Mouse (Mus musculus): ENCODE data around the gene Nrap. TPM values are rescaled to one million over a fixed set of nuclear protein-coding genes. Genes with fewer than 3 reads are reported as not detected.

Gene Nrap
- 0.15 and 0.36 TPM in 2 replicates for polyA plus RNA-seq (2012; ENCODE audit: insufficient read depth, insufficient read length, missing spikeins)

DNA sequence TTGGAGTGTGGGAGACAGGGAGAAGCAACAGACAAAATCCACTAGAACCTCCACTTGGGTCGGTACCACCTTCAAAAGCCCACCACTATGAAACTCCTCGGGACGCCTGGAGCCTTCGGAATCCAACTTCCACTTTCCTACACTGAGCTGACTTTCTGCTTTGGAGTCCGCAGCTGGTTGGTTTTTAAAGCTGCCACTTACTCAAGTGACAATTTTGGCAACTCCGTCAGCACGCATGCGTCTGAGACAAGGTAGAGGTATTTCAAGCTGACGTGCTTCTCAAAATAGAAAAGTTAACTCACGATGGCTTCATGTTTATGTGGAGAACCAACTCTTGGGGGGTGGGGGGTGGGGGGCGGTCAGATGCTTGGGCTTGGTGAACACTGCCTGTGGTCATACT is at the start of gene Nrap:
Nrap (minus strand) TSS at position 159 of the 400 bp plus-strand sequence.
- no peak for TF ChIP-seq POLR2A (IDR thresholded peaks at IDR 0.05; ENCODE audit: borderline replicate concordance, low read depth, low read length)
- no peak for TF ChIP-seq CTCF (IDR thresholded peaks at IDR 0.05; ENCODE audit: low read depth, low read length)
- no peak within 1 kb of the TSS for H3K27ac ChIP-seq (ENCODE audit: insufficient read depth, low read depth, low read length)
- H3K4me3 ChIP-seq (ENCODE audit: insufficient read depth, low read length), result no peak within 1 kb of the TSS
- H3K4me1 ChIP-seq (ENCODE audit: control insufficient read depth, insufficient read depth, low read length), result peaks cover 26% of the 10 kb centered on the region

DNA sequence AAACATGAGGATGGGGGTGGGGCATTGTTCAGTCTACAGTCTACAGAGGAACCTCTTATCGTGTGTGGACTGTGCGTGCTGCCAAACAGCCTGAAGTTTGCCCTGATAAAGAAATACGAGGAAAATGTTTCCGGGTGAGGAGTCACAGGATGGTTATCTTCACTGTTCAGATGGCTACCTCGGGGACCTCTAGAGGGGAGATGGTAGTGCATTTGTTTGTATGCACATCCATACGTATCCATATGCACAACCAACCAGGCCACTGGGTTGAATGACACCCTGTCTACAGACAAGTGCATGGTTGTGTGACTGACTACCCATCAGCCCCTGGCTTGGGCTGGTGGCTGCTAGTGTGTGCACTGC is 49.2 kb upstream of the Nrap start:
- TF ChIP-seq POLR2A (IDR thresholded peaks at IDR 0.05; ENCODE audit: borderline replicate concordance, low read depth, low read length) (no peak), CTCF (IDR thresholded peaks at IDR 0.05; ENCODE audit: low read depth, low read length) (no peak)
- Histone ChIP-seq H3K4me1 (ENCODE audit: control insufficient read depth, insufficient read depth, low read length) (no peaks in the 10 kb centered on the region), H3K27ac (ENCODE audit: insufficient read depth, low read depth, low read length) (no peak overlapping the region), H3K4me3 (ENCODE audit: insufficient read depth, low read length) (no peak overlapping the region)

GRCm38 (mm10) chr19:56438357-56439071 is 48.7 kb upstream of the Nrap start:
- H3K4me3 ChIP-seq (ENCODE audit: insufficient read depth, low read length), result no peak overlapping the region
- no peak overlapping the region for H3K27ac ChIP-seq (ENCODE audit: insufficient read depth, low read depth, low read length)
- TF ChIP-seq POLR2A (IDR thresholded peaks at IDR 0.05; ENCODE audit: borderline replicate concordance, low read depth, low read length), result no peak
- no peak for TF ChIP-seq CTCF (IDR thresholded peaks at IDR 0.05; ENCODE audit: low read depth, low read length)
- no peaks in the 10 kb centered on the region for H3K4me1 ChIP-seq (ENCODE audit: control insufficient read depth, insufficient read depth, low read length)

- TF ChIP-seq CTCF (IDR thresholded peaks at IDR 0.05; ENCODE audit: low read depth, low read length) (no peak), POLR2A (IDR thresholded peaks at IDR 0.05; ENCODE audit: borderline replicate concordance, low read depth, low read length) (no peak)
- no peaks in the 10 kb centered on the region for H3K4me1 ChIP-seq (ENCODE audit: control insufficient read depth, insufficient read depth, low read length)
- H3K4me3 ChIP-seq (ENCODE audit: insufficient read depth, low read length), result no peak overlapping the region
- H3K27ac ChIP-seq (ENCODE audit: insufficient read depth, low read depth, low read length), result no peak overlapping the region
Observed at GRCm38 (mm10) chr19:56436380-56436779, 46.5 kb upstream of the Nrap start.

DNA sequence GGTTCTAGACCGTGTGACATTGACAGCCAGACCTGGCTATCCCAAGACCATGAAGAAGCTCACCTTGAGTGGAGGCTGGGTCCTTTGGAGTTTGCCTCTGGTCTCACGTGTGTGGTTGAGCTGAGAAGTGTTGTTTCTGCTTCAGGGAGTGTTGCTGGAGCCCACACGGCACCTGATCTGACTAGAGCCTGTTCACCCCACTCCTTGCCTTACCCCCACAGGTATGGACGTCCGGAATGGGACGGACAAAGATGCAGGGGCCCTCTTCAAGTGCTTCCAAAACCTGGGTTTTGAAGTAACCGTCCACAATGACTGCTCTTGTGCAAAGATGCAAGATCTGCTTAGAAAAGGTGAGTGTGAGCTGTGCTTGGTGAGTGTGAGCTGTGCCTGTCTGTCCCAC is 43.7 kb upstream of the Nrap start:
- no peaks in the 10 kb centered on the region for H3K4me1 ChIP-seq (ENCODE audit: control insufficient read depth, insufficient read depth, low read length)
- no peak overlapping the region for H3K4me3 ChIP-seq (ENCODE audit: insufficient read depth, low read length)
- no peak overlapping the region for H3K27ac ChIP-seq (ENCODE audit: insufficient read depth, low read depth, low read length)
- TF ChIP-seq CTCF (IDR thresholded peaks at IDR 0.05; ENCODE audit: low read depth, low read length), result no peak
- no peak for TF ChIP-seq POLR2A (IDR thresholded peaks at IDR 0.05; ENCODE audit: borderline replicate concordance, low read depth, low read length)

DNA sequence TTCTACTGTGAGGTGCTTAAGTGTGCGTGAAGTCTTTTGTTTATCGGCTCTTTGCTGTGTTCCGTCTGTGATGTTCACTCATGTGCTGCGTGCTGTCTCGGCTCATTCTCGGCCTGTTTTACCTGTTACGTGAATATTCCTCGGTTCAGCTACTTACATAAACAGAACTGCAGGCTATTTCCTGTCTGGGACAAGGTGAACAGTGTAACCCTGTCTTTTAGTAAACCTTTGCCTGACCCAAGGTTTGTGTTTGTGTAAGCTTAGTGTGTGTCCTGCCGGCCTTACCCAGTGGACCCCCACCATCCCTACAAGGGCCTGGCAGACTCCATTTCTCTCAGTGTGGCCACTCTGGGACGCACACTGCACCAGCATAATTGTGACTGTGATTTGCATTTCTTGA is 42.9 kb upstream of the Nrap start:
- no peak overlapping the region for H3K27ac ChIP-seq (ENCODE audit: insufficient read depth, low read depth, low read length)
- H3K4me1 ChIP-seq (ENCODE audit: control insufficient read depth, insufficient read depth, low read length), result no peaks in the 10 kb centered on the region
- no peak for TF ChIP-seq CTCF (IDR thresholded peaks at IDR 0.05; ENCODE audit: low read depth, low read length)
- no peak for TF ChIP-seq POLR2A (IDR thresholded peaks at IDR 0.05; ENCODE audit: borderline replicate concordance, low read depth, low read length)
- H3K4me3 ChIP-seq (ENCODE audit: insufficient read depth, low read length), result no peak overlapping the region

DNA sequence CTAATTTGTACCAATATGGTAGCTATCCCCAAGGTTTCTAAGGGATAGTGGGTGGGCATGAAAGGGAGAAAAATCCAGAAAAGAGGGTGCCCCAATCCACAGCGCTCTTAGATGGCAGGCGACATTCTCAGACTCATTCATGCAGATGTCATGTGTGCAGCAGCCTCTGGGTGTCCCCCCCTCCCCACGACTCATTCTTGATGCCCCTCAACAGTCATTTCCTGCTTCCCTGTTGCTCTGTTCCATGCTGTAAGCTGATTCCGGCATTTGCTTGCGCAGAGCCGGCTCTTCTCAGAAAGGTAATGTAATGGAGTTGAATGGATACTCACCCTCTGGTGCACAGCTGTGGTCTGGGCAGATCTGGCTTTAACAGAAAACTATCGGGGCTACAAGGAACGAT is 40.5 kb upstream of the Nrap start:
- no peak for TF ChIP-seq CTCF (IDR thresholded peaks at IDR 0.05; ENCODE audit: low read depth, low read length)
- TF ChIP-seq POLR2A (IDR thresholded peaks at IDR 0.05; ENCODE audit: borderline replicate concordance, low read depth, low read length), result no peak
- no peak overlapping the region for H3K4me3 ChIP-seq (ENCODE audit: insufficient read depth, low read length)
- H3K4me1 ChIP-seq (ENCODE audit: control insufficient read depth, insufficient read depth, low read length), result no peaks in the 10 kb centered on the region
- no peak overlapping the region for H3K27ac ChIP-seq (ENCODE audit: insufficient read depth, low read depth, low read length)

DNA sequence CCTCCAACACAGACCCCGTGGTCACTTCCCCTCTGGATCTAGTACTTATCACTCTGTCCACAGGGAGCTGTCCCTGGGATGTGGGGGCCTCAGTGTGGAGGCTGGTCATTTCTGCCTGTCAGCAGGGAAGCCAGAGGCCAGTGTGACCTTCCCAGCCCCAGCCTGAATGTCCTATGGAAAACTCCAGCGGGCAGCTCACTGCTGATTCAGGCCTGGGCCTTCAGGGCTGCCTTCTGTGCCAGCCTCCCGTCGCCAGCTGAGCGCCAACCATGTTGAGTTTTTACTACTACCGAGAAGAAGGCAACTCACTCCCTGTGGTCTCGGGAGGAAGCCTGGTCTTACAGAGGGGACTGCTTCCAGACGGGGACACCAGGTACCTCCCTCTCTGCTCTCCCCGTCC is 35.7 kb upstream of the Nrap start:
- H3K27ac ChIP-seq (ENCODE audit: insufficient read depth, low read depth, low read length), result no peak overlapping the region
- TF ChIP-seq CTCF (IDR thresholded peaks at IDR 0.05; ENCODE audit: low read depth, low read length) (no peak), POLR2A (IDR thresholded peaks at IDR 0.05; ENCODE audit: borderline replicate concordance, low read depth, low read length) (no peak)
- H3K4me3 ChIP-seq (ENCODE audit: insufficient read depth, low read length), result no peak overlapping the region
- H3K4me1 ChIP-seq (ENCODE audit: control insufficient read depth, insufficient read depth, low read length), result no peaks in the 10 kb centered on the region

- no peak overlapping the region for H3K27ac ChIP-seq (ENCODE audit: insufficient read depth, low read depth, low read length)
- no peaks in the 10 kb centered on the region for H3K4me1 ChIP-seq (ENCODE audit: control insufficient read depth, insufficient read depth, low read length)
- TF ChIP-seq CTCF (IDR thresholded peaks at IDR 0.05; ENCODE audit: low read depth, low read length), result no peak
- no peak for TF ChIP-seq POLR2A (IDR thresholded peaks at IDR 0.05; ENCODE audit: borderline replicate concordance, low read depth, low read length)
- no peak overlapping the region for H3K4me3 ChIP-seq (ENCODE audit: insufficient read depth, low read length)
Observed at GRCm38 (mm10) chr19:56424606-56425395, 35.0 kb upstream of the Nrap start.

DNA sequence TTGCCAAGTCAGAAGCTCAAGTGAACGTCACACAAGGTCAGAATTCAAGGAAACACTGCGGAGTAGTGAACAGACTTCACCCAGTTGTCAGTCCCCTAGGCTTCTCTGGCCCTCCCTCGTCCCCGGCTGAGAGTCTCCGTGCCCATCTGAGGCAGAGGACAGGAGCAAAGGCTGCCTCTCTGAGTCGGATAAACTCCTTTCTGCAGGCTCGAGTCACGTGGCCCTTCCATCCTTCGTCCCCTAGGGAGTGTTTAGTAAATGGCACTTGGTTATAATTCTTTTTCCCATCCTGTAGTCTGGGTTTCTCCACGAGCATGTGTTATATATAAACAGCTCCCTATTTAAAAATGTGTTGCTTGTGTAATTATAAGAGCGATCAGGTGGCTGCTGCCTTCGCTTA is 33.5 kb upstream of the Nrap start:
- TF ChIP-seq POLR2A (IDR thresholded peaks at IDR 0.05; ENCODE audit: borderline replicate concordance, low read depth, low read length), result no peak
- no peak for TF ChIP-seq CTCF (IDR thresholded peaks at IDR 0.05; ENCODE audit: low read depth, low read length)
- Histone ChIP-seq H3K27ac (ENCODE audit: insufficient read depth, low read depth, low read length) (no peak overlapping the region), H3K4me3 (ENCODE audit: insufficient read depth, low read length) (no peak overlapping the region), H3K4me1 (ENCODE audit: control insufficient read depth, insufficient read depth, low read length) (no peaks in the 10 kb centered on the region)

Data from bone marrow macrophage, adult 2 months (primary cell).